Mouse (Mus musculus) frontal cortex, postnatal 25 days (tissue): ENCODE measurements around the gene Arhgef25.

Experiments used
- DNase-seq, 2 experiments: peaks; one replicate each; pipeline ENCODE4 v3.0.0; 2022; ENCODE audit warnings: low spot score in 2 of 2

Gene Arhgef25

DNA sequence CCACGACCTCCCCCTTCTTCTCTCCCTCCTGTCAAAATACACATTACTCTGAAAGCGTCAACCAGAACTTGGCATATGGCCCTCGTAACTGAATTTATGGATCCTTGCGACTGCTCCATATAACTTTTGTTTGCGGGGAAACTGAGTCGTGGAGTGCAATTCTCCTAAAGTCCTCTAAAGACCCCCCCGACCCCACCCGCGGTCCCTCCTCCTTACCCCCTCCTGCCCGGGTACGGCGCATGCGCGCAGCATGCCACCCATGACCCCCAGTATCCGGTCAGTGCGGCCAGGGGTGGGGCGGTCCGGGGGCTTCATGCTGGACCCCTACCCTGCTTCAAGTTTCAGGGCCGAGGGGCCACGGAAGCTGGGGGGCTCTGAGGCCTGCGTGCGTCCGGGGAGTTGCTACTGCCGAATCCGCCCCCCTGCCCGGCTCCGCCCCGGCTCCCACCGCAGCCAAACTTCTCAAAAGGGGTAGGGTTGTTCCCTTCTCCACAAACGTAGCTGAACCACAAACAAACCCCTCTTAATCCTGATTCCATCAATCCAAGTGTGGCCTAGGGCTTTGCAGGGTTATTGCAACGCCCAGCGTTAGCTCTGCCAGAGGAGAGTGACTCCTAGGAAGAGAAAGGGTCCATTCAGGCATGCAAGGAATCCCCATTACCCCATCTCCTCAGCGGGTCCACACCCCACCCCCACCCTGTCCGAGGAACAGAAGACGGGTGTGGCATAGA lies at the start of gene Arhgef25:
Gene Arhgef25 (minus strand): TSS at position 433 of the 731 bp plus-strand sequence.
- no peak for DNase-seq

DNA sequence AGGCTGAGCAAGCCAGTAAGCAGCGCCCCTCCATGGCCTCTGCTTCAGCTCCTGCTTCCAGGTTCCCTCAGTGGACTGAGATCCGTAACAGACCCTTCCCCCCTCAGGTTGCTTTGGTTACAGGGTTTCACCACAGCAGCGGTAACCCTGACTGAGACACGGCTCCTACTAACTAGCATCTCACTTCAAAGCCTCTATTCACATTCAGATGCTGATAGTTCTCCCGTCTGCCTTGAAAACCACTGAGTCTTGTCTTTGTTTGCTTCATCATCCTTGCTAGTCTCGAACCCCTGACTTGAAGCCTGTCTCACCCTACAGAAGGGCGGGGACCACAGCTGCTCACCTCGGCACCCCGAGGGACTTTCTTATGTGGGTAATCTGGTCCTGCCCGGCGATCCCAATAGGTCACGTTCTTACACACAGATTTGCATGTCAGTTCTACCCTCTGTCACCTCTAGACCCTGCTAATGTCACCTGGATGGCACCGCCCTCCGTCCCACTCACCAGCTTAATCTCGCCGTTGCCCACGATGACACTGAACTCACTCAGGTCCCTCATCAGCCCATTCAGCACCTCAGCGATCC lies 48.5 kb upstream of the Arhgef25 start:
- DNase-seq, result no peak

DNA sequence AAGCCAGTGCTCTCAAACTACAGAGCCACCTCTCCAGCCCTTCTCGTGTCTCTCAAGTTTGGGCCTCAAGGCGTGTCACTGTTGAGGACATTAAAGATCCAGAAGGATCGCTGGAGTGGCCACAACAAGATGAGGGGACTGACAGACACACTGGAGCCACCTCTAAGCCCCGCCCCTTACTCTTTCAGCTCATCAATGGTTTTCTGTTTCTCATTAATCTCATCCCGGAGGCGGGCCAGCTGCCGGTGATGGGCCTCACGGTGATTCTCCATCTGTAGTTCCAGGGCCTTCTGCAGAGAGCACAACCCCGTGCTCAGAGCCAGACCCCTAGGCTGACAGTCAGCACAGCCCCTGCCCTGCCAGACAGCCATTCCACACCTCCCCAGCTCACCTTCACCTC lies 46.7 kb upstream of the Arhgef25 start:
- no peak for DNase-seq

DNA sequence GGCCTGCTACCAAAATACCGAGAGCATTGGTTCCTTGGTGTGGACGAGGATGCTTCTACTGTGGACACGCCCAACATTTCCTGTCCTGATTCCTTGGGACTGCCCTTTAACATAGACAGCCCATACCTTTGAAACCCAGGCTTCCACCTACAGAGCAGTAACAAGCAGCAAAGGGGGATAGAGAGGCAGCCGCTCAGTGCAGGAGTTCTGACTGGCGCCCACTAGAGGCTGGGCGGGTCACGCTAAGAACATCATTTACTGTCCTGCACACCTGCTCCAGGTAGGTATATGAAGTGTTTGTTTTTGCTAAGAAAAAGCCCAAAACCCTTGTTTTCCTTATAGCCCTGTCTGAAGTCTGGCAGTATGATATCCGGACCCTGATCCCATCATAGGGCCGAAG lies 43.3 kb upstream of the Arhgef25 start:
- DNase-seq, result no peak

DNA sequence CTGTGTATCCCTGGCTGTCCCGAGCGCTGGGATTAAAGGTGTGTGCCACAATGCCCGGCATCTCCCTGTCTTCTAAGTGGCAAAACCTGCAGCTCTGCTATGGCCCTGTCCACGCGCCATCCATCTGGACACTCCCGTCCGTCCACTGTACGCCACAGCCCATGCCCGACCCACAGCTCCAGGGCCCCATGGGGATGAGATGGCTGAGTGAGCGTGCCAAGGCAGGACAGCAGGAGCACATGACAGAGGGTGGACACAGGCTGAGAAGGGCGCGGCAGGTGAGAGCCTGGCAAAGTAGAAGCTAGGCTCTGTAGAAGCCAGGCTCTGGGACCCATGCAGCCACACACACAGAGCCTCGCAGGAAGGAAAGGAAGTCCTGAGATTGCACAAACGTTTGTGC lies 41.9 kb upstream of the Arhgef25 start:
- DNase-seq, result no peak

DNA sequence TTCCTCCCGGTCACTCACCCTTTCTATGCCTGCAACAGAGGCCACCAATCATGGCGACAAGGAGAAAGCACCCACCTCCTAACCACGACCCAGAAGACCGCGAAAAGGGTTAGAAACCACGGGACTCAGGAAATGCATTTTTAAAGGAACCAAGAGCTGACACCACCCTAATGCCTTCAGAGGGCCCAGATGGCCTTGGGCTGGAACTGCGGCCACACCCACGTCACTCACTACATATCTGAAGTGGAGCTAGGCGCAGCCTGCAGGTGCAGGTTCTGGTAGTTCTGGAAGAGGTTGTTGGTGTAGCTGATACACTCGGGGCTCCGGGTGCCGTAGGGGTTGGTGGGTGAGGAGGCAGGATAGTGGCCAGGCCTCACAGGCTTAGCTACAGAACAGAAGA lies 40.8 kb upstream of the Arhgef25 start:
- no peak for DNase-seq

DNA sequence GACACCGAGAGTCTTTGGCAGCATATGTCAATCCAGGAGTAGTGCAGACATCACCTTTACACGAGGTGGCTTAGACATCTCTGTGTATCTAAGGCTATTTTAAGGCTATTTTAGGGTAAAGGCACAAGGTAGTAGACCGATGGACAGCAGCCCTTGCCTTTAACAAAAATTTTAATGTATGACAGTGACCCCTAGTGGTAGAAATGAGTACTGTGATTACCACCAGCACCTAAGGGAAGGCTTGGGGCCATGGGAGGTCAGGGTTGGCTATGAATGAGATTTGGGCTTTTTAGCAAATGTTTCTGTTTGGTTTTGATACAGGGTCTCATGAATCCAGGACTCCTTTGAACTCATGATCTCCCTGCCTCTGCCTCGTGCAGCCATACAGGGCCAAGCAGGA lies 39.0 kb upstream of the Arhgef25 start:
- no peak for DNase-seq

DNA sequence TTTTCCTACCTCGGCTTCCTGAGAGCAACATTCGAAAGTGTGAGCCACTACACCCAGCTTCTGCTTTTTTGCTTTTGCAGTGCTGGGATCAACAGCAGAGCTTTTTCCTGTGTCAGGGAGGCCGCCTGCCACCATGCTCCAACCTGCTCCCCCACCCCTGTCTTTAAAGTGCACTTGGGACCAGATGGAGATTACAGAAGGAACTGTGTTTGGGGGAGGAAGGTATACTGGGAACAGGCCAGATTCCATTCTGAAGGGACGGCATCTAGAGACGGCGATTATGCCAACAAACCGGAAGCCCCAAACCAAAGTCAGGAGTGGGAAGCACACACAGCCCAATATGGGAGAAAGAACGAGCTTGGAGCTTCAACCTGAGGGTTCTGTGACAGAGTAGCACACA lies 37.3 kb upstream of the Arhgef25 start:
- DNase-seq, result no peak

DNA sequence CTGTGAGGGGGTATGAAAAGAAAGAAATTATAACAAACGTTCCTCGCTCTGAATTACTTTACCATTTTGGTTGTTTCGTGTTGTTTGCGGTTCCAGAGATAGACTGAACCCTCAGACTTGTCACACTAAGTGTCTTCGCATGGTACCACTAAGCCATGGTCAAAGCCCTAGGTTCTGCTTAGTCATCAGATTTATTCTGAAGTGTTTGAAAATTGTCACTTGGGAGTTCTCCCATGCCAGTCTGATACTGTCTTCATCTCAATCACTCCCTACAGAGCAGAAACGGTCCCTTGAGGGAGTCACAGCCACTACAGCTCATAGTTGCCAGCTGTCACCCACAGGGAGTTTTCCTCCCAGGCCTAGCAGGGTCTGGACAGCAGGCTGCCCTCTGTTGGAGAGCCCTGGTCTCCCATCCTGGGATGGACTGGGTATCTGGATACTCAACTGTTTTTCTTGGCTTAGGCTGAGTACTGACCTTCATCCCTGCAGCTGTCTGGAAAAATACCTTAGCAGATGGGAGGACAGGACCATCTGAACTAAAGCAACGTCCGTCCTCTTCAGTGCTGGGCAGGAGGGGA lies 36.5 kb upstream of the Arhgef25 start:
- DNase-seq, result no peak

DNA sequence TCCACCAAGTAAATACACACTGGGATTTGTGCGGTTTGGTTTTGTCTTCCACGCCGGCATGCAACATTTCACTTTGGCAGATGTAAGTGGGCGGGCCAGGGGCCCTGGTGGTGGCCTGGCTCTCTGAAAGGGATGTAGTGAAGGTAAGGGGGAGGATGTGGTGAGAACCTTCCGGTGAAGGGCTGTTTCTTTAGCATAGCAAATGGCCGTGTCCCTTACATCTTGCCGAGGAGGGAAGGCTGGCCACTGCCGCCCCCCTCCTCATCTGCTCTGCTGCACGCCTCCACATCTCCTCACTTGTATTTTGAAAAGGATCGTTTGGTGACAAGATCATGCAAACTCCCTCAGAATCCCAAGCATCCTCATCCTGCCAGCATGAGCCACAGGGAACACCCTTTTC lies 35.8 kb upstream of the Arhgef25 start:
- DNase-seq, result peak in 1 of 2 experiments; percentile 19

DNA sequence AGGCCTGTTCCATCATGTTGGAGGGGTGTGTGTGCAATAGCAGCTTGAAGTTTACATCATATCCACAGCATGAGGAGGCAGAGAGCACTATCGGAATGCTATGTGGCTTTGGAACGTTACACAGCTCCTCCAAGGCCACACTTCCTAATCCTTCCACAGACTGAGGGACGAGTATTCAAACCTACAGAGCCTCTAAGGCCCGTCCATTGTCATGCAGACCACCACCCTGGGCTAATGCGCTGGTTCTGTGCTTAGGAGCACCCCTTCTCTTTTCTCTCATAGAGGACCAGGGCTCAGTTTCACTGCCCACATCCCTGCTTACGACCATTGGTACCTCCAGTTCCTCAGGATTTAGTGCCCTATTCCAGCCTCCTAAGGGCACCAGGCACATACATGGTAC lies 35.3 kb upstream of the Arhgef25 start:
- no peak for DNase-seq

DNA sequence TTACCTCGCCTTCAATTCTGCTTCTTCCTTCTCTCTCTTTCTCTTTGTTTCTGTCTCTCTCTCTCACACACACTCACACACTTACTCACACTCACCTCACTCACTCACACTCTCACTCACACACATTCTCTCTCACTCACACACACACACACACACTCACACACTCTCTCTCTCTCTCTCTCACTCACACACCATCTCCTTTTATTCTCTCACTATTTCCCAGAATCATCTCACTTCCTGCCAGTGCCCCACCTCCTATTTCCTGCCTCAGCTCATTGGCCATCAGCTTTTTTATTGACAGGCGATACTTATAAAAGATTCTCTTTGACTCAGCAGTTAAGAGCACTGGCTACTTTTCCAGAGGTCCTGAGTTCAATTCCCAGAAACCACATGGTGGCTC lies 28.5 kb upstream of the Arhgef25 start:
- no peak for DNase-seq

DNA sequence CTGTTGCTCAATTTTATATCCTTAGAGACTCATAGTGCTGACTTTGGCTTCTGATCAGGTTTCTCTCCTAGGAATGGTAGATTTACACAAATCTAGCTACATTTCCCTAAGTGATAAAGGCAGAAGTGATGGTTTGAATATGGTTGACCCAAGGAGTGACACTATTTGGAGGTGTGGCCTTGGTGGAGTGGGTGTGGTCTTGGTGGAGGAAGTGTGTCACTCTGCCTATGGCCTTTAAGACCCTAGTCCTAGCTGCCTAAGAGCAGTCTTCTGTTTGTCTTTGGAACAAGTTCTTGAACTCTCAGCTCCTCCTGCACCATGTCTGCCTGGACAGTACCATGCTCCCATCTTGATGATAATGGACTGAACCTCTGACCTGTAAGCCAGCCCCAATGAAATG lies 27.3 kb upstream of the Arhgef25 start:
- DNase-seq, result no peak

DNA sequence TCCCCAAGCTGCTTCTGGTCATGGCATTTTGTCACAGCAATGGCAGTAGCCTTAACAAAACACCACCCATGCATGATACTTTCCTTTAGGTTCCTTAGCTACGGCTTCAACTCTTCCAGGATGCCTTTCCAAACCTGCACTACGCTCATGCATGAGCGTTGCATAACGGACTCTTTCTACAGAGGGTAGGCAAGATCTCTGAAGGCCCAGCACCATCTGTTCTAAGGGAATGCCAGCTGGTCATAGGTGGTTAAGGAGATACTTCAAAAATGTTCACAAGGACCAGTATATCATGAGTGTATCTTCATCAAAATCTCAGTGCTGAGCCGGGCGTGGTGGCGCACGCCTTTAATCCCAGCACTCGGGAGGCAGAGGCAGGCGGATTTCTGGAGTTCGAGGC lies 26.6 kb upstream of the Arhgef25 start:
- DNase-seq, result no peak

DNA sequence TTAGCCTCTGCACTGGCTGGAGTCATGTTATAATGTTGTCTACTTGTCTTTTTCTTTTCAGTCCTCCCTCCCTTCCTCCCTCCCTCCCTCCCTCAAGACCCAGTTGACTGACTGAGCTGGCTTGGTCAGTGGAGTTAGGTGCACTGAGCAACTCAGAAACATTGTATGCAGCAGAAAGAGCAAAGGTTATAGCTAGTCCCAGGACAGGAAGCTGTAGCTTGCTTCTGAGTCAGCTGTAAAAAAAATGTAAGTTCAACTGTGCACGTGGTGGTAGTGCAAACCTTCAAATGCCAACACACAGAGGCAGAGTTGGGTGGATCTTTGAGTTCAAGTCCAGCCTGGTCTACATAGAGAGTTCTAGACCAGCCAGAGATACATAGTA lies 24.5 kb upstream of the Arhgef25 start:
- DNase-seq, result no peak

DNA sequence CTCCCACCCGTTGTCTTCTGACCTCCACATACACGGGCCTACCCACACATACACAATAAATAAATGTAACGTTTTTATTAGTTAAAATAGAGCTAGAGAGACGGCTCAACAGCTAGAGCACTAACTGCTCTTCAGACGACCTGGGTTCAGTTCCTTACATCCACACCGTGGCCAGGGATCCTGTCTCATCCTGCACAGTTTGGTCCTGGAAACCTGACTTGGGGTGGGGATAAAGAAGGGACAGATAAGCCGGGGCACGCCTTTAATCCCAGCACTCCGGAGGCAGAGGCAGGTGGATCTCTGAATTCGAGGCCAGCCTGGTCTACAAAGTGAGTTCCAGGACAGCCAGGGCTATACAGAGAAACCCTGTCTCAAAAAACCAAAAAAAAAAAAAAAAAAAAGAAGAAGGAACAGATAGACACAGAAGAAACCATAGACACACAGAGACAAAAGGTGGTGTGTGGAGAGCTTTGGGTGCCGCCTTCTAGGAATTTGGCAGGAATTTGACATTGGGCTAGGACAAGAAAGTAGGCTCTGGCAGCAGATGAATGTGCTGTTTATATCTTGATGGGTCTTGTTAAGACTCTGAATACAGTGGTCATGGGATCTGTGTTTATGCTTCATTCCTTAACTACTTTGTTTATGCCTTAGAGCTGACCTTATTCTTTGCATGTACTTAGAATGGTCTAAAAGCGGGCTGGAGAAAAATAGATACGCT lies 24.0 kb upstream of the Arhgef25 start:
- no peak for DNase-seq

DNA sequence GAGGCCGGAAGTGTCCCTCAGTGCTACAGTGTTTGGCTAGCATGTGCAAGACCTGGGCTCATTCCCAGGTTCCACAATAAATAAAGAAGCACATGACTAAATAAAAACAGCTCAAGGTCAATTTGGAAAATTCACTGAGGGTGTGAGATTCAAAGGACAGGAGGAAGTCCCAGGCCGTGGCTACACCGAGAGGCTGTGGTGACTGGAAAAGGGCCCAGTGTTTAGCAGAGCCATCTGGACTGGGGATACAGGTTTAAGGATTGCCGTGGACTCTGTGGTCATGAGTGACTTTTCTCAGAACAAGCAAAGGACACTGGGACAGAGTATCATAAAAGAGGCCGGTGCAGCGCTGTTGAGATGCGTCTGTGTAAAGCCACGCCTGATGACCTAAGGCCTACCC lies 23.4 kb upstream of the Arhgef25 start:
- DNase-seq, result no peak

DNA sequence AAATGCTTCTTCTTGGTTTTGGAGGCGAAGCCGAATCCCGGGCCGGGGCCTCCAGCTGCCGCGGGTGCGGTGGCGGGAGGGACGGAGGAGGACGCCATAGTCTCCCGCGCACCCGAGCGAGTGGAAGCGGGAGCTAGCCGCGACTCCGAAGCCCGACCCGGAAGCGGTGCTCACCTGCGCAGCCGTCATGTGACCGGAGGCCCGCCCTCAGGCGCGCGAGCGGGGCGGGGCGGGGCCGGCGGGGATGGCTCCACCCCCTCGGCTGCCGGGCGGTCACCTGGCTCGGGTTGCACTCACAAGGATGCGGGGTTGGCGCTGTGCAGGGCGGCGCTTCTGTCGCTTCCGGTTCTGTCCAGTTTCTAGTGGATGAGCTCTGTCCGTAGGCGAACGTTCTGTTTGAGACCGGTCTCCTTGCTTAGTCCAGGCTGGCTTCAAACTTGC lies 21.6 kb upstream of the Arhgef25 start, which contains the start of gene Pip4k2c:
Gene Pip4k2c (minus strand): TSS at position 172 of the 441 bp plus-strand sequence.
- DNase-seq, result peak; percentile 75 to 83

DNA sequence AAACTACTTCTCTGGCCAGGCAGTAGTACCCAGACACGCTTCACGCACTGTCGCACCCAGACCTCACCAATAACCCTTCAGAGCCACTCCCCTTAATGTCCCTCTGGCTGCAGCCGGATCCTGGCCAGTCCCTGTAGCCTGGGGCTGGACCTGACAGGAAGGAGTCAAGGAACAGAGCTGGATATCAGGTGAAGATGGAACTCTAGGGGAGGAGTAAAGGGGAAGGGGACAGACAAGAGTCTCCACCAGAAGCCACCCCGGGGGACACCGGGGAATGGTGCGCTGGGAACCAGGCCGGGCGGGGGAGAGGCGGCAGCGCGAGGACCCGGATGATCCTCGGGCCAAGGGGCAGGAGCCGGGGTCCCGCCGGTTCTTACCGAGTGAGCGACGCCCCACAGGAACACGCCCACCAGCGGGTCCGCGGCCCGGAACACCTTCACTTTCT lies 21.1 kb upstream of the Arhgef25 start:
- no peak for DNase-seq

DNA sequence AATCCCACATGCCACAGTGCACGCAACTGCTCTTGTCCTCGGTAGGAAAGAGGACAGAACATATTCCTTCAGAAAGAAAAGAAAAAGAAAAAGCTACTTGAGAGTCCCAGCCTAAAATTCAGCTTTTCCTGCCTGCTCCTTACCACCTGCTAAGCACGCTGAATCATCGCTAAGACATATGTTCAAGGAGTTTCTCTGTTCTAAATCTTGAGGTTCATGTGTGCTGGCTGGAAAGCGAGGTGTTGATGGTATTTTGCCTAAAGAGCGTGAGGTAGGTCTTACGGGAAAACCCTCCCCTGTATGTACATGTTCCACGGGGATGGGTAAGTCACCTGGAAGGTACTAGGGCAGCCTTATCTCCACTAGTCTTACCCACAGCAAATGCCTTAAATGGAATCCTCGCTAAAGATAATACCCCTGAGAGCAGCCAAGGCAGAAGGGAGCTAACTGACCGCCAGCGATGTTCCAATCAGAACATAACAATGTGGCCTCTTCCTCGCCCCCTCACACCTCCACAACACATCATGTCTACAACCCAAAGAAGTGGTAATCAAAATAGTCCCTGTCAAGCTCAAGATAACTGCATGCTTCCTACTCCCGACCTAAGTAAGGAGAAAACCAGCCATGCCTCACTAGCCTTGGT lies 20.2 kb upstream of the Arhgef25 start:
- no peak for DNase-seq

DNA sequence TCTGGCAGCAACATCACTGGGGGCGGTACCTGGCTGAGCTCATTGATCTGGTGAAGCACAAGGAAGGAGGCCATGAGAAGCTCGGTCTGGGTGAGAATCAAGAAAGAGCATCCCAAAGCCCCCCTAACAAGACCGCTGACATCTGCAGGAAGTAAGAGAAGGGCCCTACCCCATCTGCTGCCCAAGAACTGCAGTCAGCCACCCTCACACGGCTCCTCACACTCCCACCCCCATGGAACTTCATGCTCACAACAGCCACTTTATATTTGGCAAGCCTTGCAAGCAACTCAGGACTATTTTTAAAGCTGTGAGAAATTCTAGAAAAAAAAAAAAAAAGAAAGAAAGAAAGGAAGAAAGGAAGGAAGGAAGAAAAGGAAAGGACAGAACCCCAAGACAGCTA lies 19.0 kb upstream of the Arhgef25 start:
- DNase-seq, result no peak

DNA sequence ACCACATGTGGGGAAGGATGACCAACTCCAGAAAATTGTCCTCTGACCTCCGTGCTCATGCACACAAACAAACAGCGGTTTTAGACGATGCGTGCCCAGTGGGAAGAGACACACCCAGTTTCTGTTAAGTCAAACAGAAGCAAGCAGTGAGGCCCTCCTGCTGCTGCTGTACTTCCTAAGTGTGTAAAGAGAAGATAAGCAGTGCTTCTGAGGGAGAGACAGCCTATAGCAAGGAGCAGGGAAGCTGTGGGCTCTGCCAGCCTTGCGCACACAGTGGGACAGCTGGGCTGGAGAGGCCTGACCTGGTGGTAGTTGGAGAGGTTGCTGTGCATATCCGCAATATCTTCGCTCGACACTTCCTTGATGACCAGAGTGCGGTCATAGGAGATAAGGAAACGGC lies 15.5 kb upstream of the Arhgef25 start:
- DNase-seq, result no peak
